9 mouse cellular contexts compared by ENCODE assay signal in genomic region chr2:79453901-79454781, GRCm38 (mm10). TPM values are rescaled to one million over a fixed set of nuclear protein-coding genes. Genes with fewer than 3 reads are reported as not detected.
DNase-seq lines count a peak whose midpoint lies in the region; ATAC-seq and TF ChIP-seq lines count a peak whose summit lies in the region.
"Had no signal": no experiment of that assay in that cellular context is flagged by ENCODE, and none has a peak within 500 bp of the region (broad histone marks: within the 10 kb centered on the region; RNA-seq: fewer than 3 reads in every experiment).

No protein-coding gene starts in this region.

- H3K9me3 ChIP-seq in hindbrain, postnatal 0 days (ENCODE audit: low read length): no peaks in the 10 kb centered on the region

- H3K27ac ChIP-seq in hindbrain, postnatal 0 days: peak overlapping the region; percentile 84

- peak; percentile 68 for ATAC-seq in hindbrain, postnatal 0 days
- ATAC-seq in megakaryocyte progenitor cell, adult 5-6 weeks (replicated peaks; ENCODE audit: poor library complexity): peak; percentile 95

- intact Hi-C loops in left cerebral cortex, postnatal 4 days (cut with DNase I): no loop called here

- peak; percentile 67 for DNase-seq in adrenal gland, adult 2 months
- peak; percentile 77 for DNase-seq in cerebellum, adult 9-11 months
- peak; percentile 57 to 61 for DNase-seq in frontal cortex, postnatal 36 days (ENCODE audit: low spot score in 2 of 2)
- DNase-seq in hindbrain, postnatal 0 days (ENCODE audit: low spot score): peak; percentile 79
- peak; percentile 80 for DNase-seq in left cerebral cortex, postnatal 4 days
- peak; percentile 65 for DNase-seq in right cerebral cortex, postnatal 25 days
- no peak for DNase-seq in T-cell, adult 2 months (ENCODE audit: low spot score)

- no peak for TF ChIP-seq CTCF in hindbrain, postnatal 0 days (IDR thresholded peaks at IDR 0.05; ENCODE audit: low read depth)

- H3K4me2 ChIP-seq in hindbrain, postnatal 0 days (ENCODE audit: low read depth, low read length): peak overlapping the region; percentile 59

- under 1% methylated on average over 55 of the region's 55 CpGs for WGBS in hindbrain, postnatal 0 days

- H3K36me3 ChIP-seq in hindbrain, postnatal 0 days (ENCODE audit: insufficient read depth, low read length): no peaks in the 10 kb centered on the region

- H3K27me3 ChIP-seq in hindbrain, postnatal 0 days (ENCODE audit: insufficient read depth, low read length): 0 out of 2 replicates have a peak, but pooled peaks cover 8% of the 10 kb centered on the region

- H3K4me3 ChIP-seq in hindbrain, postnatal 0 days (ENCODE audit: low read length): peak overlapping the region; percentile 42

- peaks cover 3% of the 10 kb centered on the region; the same call in 1 of the 2 replicates for H3K4me1 ChIP-seq in hindbrain, postnatal 0 days (ENCODE audit: insufficient read depth, low read length)

- peak overlapping the region; percentile 46 for H3K9ac ChIP-seq in hindbrain, postnatal 0 days (replicated peaks; ENCODE audit: low read length)

RNA-seq across cellular contexts. Expression of gene Neurod1, which starts 2.4 kb away (rescaled TPM):
- total RNA-seq in adrenal gland, adult 2 months (2021): not detected
- polyA plus RNA-seq in adrenal gland, adult 2 months (2012; rRNA removed): 0.07 TPM in 1 of 2 replicates, not detected in the other
- total RNA-seq in hindbrain, postnatal 0 days (2014; rRNA removed): 42.4 and 56.0 TPM in 2 replicates
- polyA plus RNA-seq in hindbrain, postnatal 0 days (2015; fragmentation: Nextera tagmentation; extraction: Ambion mirVana): 85.9 and 96.3 TPM in 2 replicates
- total RNA-seq in left cerebral cortex, postnatal 4 days (2021): 10 to 100 TPM; 25.9 to 27.8 TPM
- not detected in 2 replicates for total RNA-seq in megakaryocyte progenitor cell, adult 5-6 weeks (2015)
- not detected in 2 replicates for total RNA-seq in megakaryocyte progenitor cell, adult 5-6 weeks (2017)
- total RNA-seq: gastrocnemius, adult 8-10 months had no signal

RNA-seq across cellular contexts. Expression of gene Cerkl, which starts 2.4 kb away (rescaled TPM):
- total RNA-seq in adrenal gland, adult 2 months (2021): 1 to 10 TPM; 1.4 to 3.0 TPM
- 0.57 TPM in 1 of 2 replicates, not detected in the other for polyA plus RNA-seq in adrenal gland, adult 2 months (2012; rRNA removed)
- total RNA-seq in hindbrain, postnatal 0 days (2014; rRNA removed): 0.40 and 2.1 TPM in 2 replicates
- 2.5 and 3.3 TPM in 2 replicates for polyA plus RNA-seq in hindbrain, postnatal 0 days (2015; fragmentation: Nextera tagmentation; extraction: Ambion mirVana)
- total RNA-seq in left cerebral cortex, postnatal 4 days (2021): 1 to 10 TPM; 1.4 to 1.9 TPM
- 3.3 and 4.8 TPM in 2 replicates for total RNA-seq in megakaryocyte progenitor cell, adult 5-6 weeks (2015)
- total RNA-seq in megakaryocyte progenitor cell, adult 5-6 weeks (2017): 6.0 and 9.9 TPM in 2 replicates

Comparison
In these comparisons a context has a peak if more than half of its experiments do, and no peak if none do; other contexts are left out.
1. RNA of gene Neurod1, which starts 2.4 kb away (total RNA-seq): 42.4 to 56.0 TPM in hindbrain, postnatal 0 days and 25.9 to 27.8 TPM in left cerebral cortex, postnatal 4 days; not detected in adrenal gland, adult 2 months and not detected in megakaryocyte progenitor cell, adult 5-6 weeks; every median in the first group is over 10 times any median in the second.